Mouse (Mus musculus) liver, embryonic 12.5 days (tissue): ENCODE measurements at regions not wholly inside any gene's neighbourhood (a gene's known extent, or its start where the extent isn't known, plus 50 kb on each side); places are given as distances from the start of the nearest gene placed in this dataset.

Source experiments
- ATAC-seq: fragments of 200-750 bp; cut with Nextera tagmentation; 2 replicates; pipeline ENCODE4 v1.8.0; 2017; ENCODE audit warnings: moderate number of reproducible peaks, mild to moderate bottlenecking, moderate library complexity
- H3K27ac ChIP-seq: fragments of 300-500 bp; sonication (generic); 2 replicates; pipeline ENCODE4 v1.5.1; 2016; ENCODE audit warnings: mild to moderate bottlenecking
- H3K27me3 ChIP-seq: fragments of 300-500 bp; sonication (generic); replicated peaks from 2 replicates; pipeline ENCODE4 v1.6.1; 2016; ENCODE audit warnings: mild to moderate bottlenecking, moderate library complexity
- H3K36me3 ChIP-seq: fragments of 300-500 bp; sonication (generic); 2 replicates; pipeline ENCODE4 v1.6.1; 2016; ENCODE audit warnings: mild to moderate bottlenecking, moderate library complexity
- H3K4me1 ChIP-seq: fragments of 300-500 bp; sonication (generic); 2 replicates; pipeline ENCODE4 v1.6.1; 2016
- H3K4me2 ChIP-seq: fragments of 300-500 bp; sonication (generic); 2 replicates; pipeline ENCODE4 v1.6.1; 2016; ENCODE audit warnings: mild to moderate bottlenecking, moderate library complexity
- H3K4me3 ChIP-seq: fragments of 300-500 bp; sonication (generic); 2 replicates; pipeline ENCODE4 v1.5.1; 2016; ENCODE audit warnings: mild to moderate bottlenecking, moderate library complexity
- H3K9ac ChIP-seq: fragments of 300-500 bp; sonication (generic); 2 replicates; pipeline ENCODE4 v1.6.1; 2016; ENCODE audit warnings: mild to moderate bottlenecking, moderate library complexity
- H3K9me3 ChIP-seq: fragments of 300-500 bp; sonication (generic); replicated peaks from 2 replicates; pipeline ENCODE4 v1.6.1; 2016; ENCODE audit warnings: mild to moderate bottlenecking, moderate library complexity
- WGBS: fragments of 180-500 bp; shearing (Covaris S2); methylation state at CpG from one replicate; pipeline ENCODE4 v1.1.7; 2016; ENCODE audit not compliant: insufficient replicate concordance; 5-methylcytosine and 5-hydroxymethylcytosine counted together

DNA sequence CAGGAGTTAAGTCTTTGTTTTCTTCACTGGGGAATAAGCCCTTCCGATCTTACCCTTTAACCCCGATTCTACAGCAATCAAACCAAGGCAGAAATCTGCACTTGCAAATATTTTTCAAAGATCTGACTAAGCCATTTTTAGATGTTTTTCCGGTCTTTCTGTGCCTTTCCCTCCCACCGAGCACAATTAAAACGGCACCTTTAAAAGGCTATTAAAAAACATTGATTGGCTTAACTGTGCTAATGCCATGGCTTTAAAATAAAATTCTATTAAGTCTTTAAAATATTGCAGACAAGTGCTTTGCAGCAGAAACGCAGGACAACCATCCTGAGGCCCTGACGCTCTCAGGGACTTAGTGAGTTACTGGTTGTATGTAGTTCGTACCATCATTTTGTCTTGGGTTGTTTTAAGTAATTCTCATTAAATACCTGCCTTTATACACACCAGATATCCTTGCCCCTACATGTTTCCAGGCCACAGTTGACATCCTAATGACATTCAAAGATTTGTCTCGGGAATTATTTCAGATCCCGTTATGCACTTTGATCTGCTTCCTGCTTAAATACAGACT is 197.6 kb upstream of the Hnrnpa3 start:
- H3K9ac ChIP-seq = no peak overlapping the region
- 77% methylated on average over 10 of the region's 10 CpGs for WGBS
- H3K27ac ChIP-seq = no peak overlapping the region
- H3K36me3 ChIP-seq = no peaks in the 10 kb centered on the region
- H3K4me2 ChIP-seq = no peak overlapping the region
- no peaks in the 10 kb centered on the region for H3K9me3 ChIP-seq
- no peaks in the 10 kb centered on the region for H3K27me3 ChIP-seq
- no peak for ATAC-seq
- H3K4me3 ChIP-seq = no peak overlapping the region
- no peaks in the 10 kb centered on the region for H3K4me1 ChIP-seq

DNA sequence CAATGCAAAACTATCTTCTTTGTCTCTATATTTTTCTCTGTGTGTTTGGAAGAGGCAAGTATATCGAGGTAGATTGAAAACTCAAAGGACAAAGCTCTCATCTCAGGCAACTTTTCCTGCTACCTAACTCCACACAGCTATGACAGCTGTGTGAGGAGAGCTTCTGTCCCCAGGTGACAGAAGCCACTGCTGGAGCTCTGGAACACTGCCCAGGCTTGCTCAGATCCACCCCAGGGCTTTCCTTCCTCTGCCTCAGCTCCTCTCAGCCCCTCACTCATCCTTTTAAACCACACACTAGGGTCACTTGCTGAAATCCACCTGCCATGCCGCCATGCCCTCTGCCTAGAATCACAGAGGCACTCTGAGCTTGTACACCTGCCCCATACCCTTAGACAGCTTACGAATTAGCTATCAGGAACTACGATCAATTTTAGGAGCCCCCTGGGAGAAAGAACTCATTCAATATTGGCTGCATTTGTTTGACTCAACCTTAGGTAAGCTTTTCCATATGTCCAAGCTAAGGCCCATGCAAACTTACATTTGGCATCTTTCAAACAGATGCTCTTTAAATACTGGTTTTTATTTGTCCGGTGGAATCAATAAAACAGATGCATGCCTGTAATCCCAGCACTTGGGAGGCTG is 196.9 kb upstream of the Hnrnpa3 start:
- H3K36me3 ChIP-seq = no peaks in the 10 kb centered on the region
- no peaks in the 10 kb centered on the region for H3K27me3 ChIP-seq
- no peak overlapping the region for H3K4me2 ChIP-seq
- no peaks in the 10 kb centered on the region for H3K4me1 ChIP-seq
- WGBS = 71% methylated on average over 5 of the region's 5 CpGs
- H3K9ac ChIP-seq = no peak overlapping the region
- ATAC-seq = no peak
- H3K4me3 ChIP-seq = no peak overlapping the region
- H3K9me3 ChIP-seq = no peaks in the 10 kb centered on the region
- no peak overlapping the region for H3K27ac ChIP-seq

- no peaks in the 10 kb centered on the region for H3K27me3 ChIP-seq
- ATAC-seq = no peak
- no peaks in the 10 kb centered on the region for H3K4me1 ChIP-seq
- no peak overlapping the region for H3K4me3 ChIP-seq
- no peak overlapping the region for H3K27ac ChIP-seq
- no peak overlapping the region for H3K4me2 ChIP-seq
- H3K9ac ChIP-seq = no peak overlapping the region
- no peaks in the 10 kb centered on the region for H3K9me3 ChIP-seq
- WGBS = 86% methylated on average over 9 of the region's 9 CpGs
- no peaks in the 10 kb centered on the region for H3K36me3 ChIP-seq
Observed at GRCm38 (mm10) chr2:75463091-75463490, 196.0 kb upstream of the Hnrnpa3 start.

DNA sequence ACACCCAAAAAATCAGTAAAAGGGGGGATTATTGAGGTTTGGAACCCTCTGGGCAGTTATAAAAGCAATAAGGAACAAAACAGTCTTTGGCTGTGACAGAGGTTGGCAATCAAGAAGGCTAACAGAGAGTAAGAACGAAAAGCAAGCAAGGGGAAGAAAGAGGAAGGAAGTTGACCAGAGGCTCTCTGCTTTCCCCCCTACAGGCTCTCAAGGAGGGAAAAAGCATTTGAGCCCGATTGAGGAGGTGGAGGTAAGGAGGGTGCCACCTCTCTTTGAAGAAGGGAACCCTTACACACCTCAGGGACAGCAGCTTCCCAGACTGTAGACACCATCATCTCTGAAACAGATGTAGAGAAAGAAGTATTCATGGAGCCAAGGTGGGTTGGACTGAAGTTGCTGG is 194.6 kb upstream of the Hnrnpa3 start:
- no peak for ATAC-seq
- no peaks in the 10 kb centered on the region for H3K4me1 ChIP-seq
- WGBS = 8% methylated on average over 2 of the region's 2 CpGs
- H3K27me3 ChIP-seq = no peaks in the 10 kb centered on the region
- no peak overlapping the region for H3K27ac ChIP-seq
- H3K4me2 ChIP-seq = no peak overlapping the region
- H3K9ac ChIP-seq = no peak overlapping the region
- no peak overlapping the region for H3K4me3 ChIP-seq
- H3K36me3 ChIP-seq = no peaks in the 10 kb centered on the region
- no peaks in the 10 kb centered on the region for H3K9me3 ChIP-seq

- H3K36me3 ChIP-seq = no peaks in the 10 kb centered on the region
- H3K9ac ChIP-seq = no peak overlapping the region
- no peak overlapping the region for H3K4me2 ChIP-seq
- H3K27ac ChIP-seq = no peak overlapping the region
- no peaks in the 10 kb centered on the region for H3K9me3 ChIP-seq
- no peaks in the 10 kb centered on the region for H3K27me3 ChIP-seq
- no peak overlapping the region for H3K4me3 ChIP-seq
- no peak for ATAC-seq
- WGBS = 61% methylated on average over 8 of the region's 8 CpGs
- H3K4me1 ChIP-seq = 0 out of 2 replicates have a peak, but pooled peaks cover 7% of the 10 kb centered on the region
Observed at GRCm38 (mm10) chr2:75468851-75469250, 190.2 kb upstream of the Hnrnpa3 start.

GRCm38 (mm10) chr2:75469958-75470687 is 188.9 kb upstream of the Hnrnpa3 start:
- no peaks in the 10 kb centered on the region for H3K27me3 ChIP-seq
- no peak for ATAC-seq
- H3K4me2 ChIP-seq = no peak overlapping the region; the same call in 1 of the 2 replicates
- H3K36me3 ChIP-seq = no peaks in the 10 kb centered on the region
- H3K27ac ChIP-seq = no peak overlapping the region
- 0 out of 2 replicates have a peak, but pooled peaks cover 7% of the 10 kb centered on the region for H3K4me1 ChIP-seq
- H3K9me3 ChIP-seq = no peaks in the 10 kb centered on the region
- no peak overlapping the region for H3K4me3 ChIP-seq
- WGBS = 18% methylated on average over 15 of the region's 15 CpGs
- no peak overlapping the region for H3K9ac ChIP-seq

DNA sequence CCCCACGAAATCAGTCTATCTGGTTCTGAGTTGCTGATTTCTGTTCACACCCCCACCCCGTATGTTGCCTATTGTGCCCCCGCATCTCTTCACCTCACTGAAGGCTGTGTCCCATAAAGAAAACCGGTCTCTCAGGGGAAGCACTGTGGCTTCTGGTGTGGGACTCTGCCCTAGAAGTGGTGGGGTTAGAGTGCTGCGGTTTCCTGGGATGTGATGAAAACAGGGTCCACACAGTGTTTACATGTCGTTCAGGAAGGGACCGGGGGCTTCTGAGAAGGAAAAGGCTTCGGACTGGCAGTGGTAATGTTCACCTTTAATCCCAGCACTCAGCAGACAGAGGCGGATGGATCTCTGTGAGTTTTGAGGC is 188.4 kb upstream of the Hnrnpa3 start:
- no peak for ATAC-seq
- 31% methylated on average over 9 of the region's 9 CpGs for WGBS
- H3K9me3 ChIP-seq = no peaks in the 10 kb centered on the region
- no peaks in the 10 kb centered on the region for H3K27me3 ChIP-seq
- no peak overlapping the region for H3K9ac ChIP-seq
- H3K36me3 ChIP-seq = no peaks in the 10 kb centered on the region
- no peak overlapping the region for H3K4me3 ChIP-seq
- H3K27ac ChIP-seq = no peak overlapping the region
- H3K4me2 ChIP-seq = no peak overlapping the region; the same call in 1 of the 2 replicates
- H3K4me1 ChIP-seq = 0 out of 2 replicates have a peak, but pooled peaks cover 7% of the 10 kb centered on the region

DNA sequence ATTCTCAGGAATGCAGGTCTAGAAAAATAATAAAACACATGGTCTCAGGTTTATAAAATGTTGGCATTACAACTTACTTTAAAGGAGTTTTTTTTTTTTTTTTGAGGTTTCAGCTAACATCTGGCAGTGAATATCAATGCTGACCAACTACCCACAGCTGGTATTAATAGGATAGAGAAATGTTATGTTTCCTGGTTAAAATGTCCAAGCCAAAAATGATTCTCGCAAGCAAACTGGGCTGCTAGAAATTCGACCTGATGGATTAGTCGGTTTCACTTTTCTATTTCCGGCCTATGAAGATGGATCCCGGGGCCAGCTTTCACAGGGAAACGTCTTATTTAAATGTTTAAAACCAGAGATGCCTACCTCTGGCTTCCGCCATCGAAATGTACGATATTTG is 186.6 kb upstream of the Hnrnpa3 start:
- no peaks in the 10 kb centered on the region for H3K27me3 ChIP-seq
- no peak overlapping the region for H3K9ac ChIP-seq
- H3K4me3 ChIP-seq = no peak overlapping the region
- 73% methylated on average over 9 of the region's 9 CpGs for WGBS
- ATAC-seq = no peak
- H3K36me3 ChIP-seq = no peaks in the 10 kb centered on the region
- H3K27ac ChIP-seq = no peak overlapping the region
- H3K4me1 ChIP-seq = 0 out of 2 replicates have a peak, but pooled peaks cover 7% of the 10 kb centered on the region
- no peak overlapping the region for H3K4me2 ChIP-seq
- no peaks in the 10 kb centered on the region for H3K9me3 ChIP-seq

DNA sequence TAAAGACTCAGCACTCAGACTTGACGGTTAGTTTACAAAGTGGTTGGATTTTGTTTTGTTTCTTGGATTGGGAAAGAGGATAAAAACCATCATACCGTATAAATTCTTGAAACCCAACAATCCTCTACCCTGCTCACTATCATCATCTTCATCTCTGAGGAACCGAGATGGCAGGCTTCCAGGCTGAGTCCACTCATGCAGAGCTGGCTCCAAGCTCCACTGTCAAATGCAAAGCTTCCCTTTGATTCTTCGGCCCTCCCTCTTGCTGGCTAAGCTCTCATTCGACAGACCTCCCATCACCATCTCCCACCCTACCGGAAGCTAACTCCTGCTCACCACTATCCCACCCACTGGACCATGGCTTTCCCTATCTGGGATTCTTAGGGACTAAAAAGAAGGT is 184.6 kb upstream of the Hnrnpa3 start:
- no peak overlapping the region for H3K9ac ChIP-seq
- no peaks in the 10 kb centered on the region for H3K36me3 ChIP-seq
- H3K9me3 ChIP-seq = no peaks in the 10 kb centered on the region
- ATAC-seq = no peak
- no peak overlapping the region for H3K4me2 ChIP-seq
- no peak overlapping the region for H3K27ac ChIP-seq
- WGBS = 55% methylated on average over 6 of the region's 6 CpGs
- H3K4me3 ChIP-seq = no peak overlapping the region
- H3K4me1 ChIP-seq = 0 out of 2 replicates have a peak, but pooled peaks cover 7% of the 10 kb centered on the region
- no peaks in the 10 kb centered on the region for H3K27me3 ChIP-seq

DNA sequence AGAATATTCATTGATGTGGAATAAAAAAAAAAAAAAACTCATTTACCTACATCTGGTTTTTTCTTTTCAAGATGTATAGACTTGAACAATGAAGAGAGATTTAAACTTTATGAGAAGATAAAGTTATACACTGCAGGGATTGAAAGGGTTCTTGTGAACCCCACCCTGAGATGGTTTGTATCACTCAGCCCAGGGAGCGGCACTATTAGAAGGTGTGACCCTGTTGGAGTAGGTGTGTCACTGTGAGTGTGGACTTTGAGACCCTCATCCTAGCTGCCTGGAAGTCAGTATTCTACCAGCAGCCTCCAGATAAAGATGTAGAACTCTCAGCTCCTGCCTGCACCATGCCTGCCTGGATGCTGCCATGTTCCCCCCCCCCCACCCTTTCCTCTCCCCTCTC is 182.7 kb upstream of the Hnrnpa3 start:
- Histone ChIP-seq H3K36me3 (no peaks in the 10 kb centered on the region), H3K4me3 (no peak overlapping the region), H3K9me3 (no peaks in the 10 kb centered on the region), H3K27me3 (no peaks in the 10 kb centered on the region), H3K4me2 (no peak overlapping the region), H3K9ac (no peak overlapping the region), H3K4me1 (no peaks in the 10 kb centered on the region), H3K27ac (no peak overlapping the region)
- no peak for ATAC-seq
- 69% methylated on average over 1 of the region's 1 CpGs for WGBS

DNA sequence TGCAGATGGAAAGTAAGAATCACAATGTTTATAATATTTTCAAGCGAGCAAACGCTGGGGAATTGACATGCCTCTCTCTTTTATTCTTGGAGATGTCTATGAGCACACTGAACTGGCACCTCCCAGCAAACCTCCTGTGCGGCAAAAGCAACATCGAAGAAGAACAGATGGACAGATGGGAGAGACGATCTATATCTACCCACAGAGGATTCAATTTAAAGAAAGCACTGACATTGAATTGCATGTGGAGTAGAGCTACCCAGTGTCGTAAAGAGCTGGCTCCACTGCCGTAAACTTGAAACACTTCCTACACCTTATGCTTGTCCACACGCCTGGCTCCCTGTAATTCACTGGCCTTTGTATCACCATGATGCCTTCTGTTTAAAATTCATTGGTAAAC is 182.0 kb upstream of the Hnrnpa3 start:
- H3K4me3 ChIP-seq = no peak overlapping the region
- 71% methylated on average over 8 of the region's 8 CpGs for WGBS
- no peak overlapping the region for H3K9ac ChIP-seq
- no peaks in the 10 kb centered on the region for H3K36me3 ChIP-seq
- ATAC-seq = no peak
- H3K4me2 ChIP-seq = no peak overlapping the region
- no peaks in the 10 kb centered on the region for H3K4me1 ChIP-seq
- no peak overlapping the region for H3K27ac ChIP-seq
- H3K9me3 ChIP-seq = no peaks in the 10 kb centered on the region
- H3K27me3 ChIP-seq = no peaks in the 10 kb centered on the region

GRCm38 (mm10) chr2:75479546-75479945 is 179.5 kb upstream of the Hnrnpa3 start:
- H3K27ac ChIP-seq = no peak overlapping the region
- no peaks in the 10 kb centered on the region; the same call in 1 of the 2 replicates for H3K27me3 ChIP-seq
- no peaks in the 10 kb centered on the region for H3K9me3 ChIP-seq
- H3K4me3 ChIP-seq = no peak overlapping the region
- no peak for ATAC-seq
- no peak overlapping the region for H3K4me2 ChIP-seq
- H3K4me1 ChIP-seq = no peaks in the 10 kb centered on the region
- H3K36me3 ChIP-seq = no peaks in the 10 kb centered on the region
- H3K9ac ChIP-seq = no peak overlapping the region
- 69% methylated on average over 5 of the region's 5 CpGs for WGBS
